Mouse (Mus musculus) embryonic fibroblast, embryonic 13.5 days (primary cell): ENCODE data around the gene Baz2b.

Source experiments
- CTCF ChIP-seq: IDR thresholded peaks from 2 replicates; pipeline ENCODE4 v1.5.1; 2011; ENCODE audit warnings: mild to moderate bottlenecking, control low read depth, low read length, moderate library complexity, borderline replicate concordance; ENCODE audit not compliant: insufficient read depth
- POLR2A ChIP-seq: IDR thresholded peaks from 2 replicates; pipeline ENCODE4 v1.6.1; 2011; ENCODE audit warnings: low read depth, mild to moderate bottlenecking, control low read depth, low read length, moderate library complexity

- TF ChIP-seq POLR2A (no peak), CTCF (no peak)
Measured at GRCm38 (mm10) chr2:60259186-60259585, 49.5 kb upstream of the Baz2b start.
